Mouse (Mus musculus): ENCODE measurements around the gene Arsa.

GRCm38 (mm10) chr15:89460298-89460697, 16.9 kb downstream of the Arsa start:
- TF ChIP-seq CTCF (IDR thresholded peaks at IDR 0.05 in 2 of 3, conservative IDR thresholded peaks at IDR 0.05 in 1 of 3; ENCODE audit: control insufficient read depth in 1 of 3, insufficient read depth in 1 of 3, low read depth in 2 of 3, low read length in 3 of 3, poor library complexity in 1 of 3, severe bottlenecking in 1 of 3) (no peak), ZMIZ1 (IDR thresholded peaks at IDR 0.05; ENCODE audit: low read depth, low read length) (no peak), MAZ (IDR thresholded peaks at IDR 0.05; ENCODE audit: low read depth, low read length) (no peak), POLR2A (IDR thresholded peaks at IDR 0.05; ENCODE audit: control insufficient read depth in 1 of 2, insufficient read depth in 1 of 2, low read depth in 1 of 2, low read length in 2 of 2, poor library complexity in 1 of 2) (no peak), GATA1 (IDR thresholded peaks at IDR 0.05; ENCODE audit: low read depth, low read length) (no peak)

Measured in MEL (cell line).